Mouse (Mus musculus): Measurements from ENCODE around the gene Ift43.

- TF ChIP-seq GATA1 (IDR thresholded peaks at IDR 0.05; ENCODE audit: low read length), result no peak
- TF ChIP-seq TAL1 (IDR thresholded peaks at IDR 0.05; ENCODE audit: low read length), result no peak
Measured at GRCm38 (mm10) chr12:86175476-86175942, 93.2 kb downstream of the Ift43 start.
